Mouse (Mus musculus): ENCODE results near the gene Ly6g5c.

The Ly6g5c gene

GRCm38 (mm10) chr17:35146139-35146538 is 38.1 kb downstream of the Ly6g5c start:
- DNase-seq, result no peak

- DNase-seq, result no peak
Observed at GRCm38 (mm10) chr17:35147348-35147747, 39.3 kb downstream of the Ly6g5c start.

GRCm38 (mm10) chr17:35147922-35148639 is 40.0 kb downstream of the Ly6g5c start:
- no peak for DNase-seq

- no peak for DNase-seq
Observed at GRCm38 (mm10) chr17:35152121-35152520, 44.0 kb downstream of the Ly6g5c start.

- DNase-seq, result no peak
Observed at GRCm38 (mm10) chr17:35153077-35153476, 45.0 kb downstream of the Ly6g5c start.

- no peak for DNase-seq
Observed at GRCm38 (mm10) chr17:35153931-35154330, 45.9 kb downstream of the Ly6g5c start.

- DNase-seq, result no peak
Observed at GRCm38 (mm10) chr17:35154616-35155015, 46.5 kb downstream of the Ly6g5c start.

- no peak for DNase-seq
Observed at GRCm38 (mm10) chr17:35155451-35155850, 47.4 kb downstream of the Ly6g5c start.

- DNase-seq, result no peak
Observed at GRCm38 (mm10) chr17:35156461-35157200, 48.6 kb downstream of the Ly6g5c start.

- no peak for DNase-seq
Observed at GRCm38 (mm10) chr17:35157254-35157653, 49.2 kb downstream of the Ly6g5c start.

GRCm38 (mm10) chr17:35157661-35158175 is 49.6 kb downstream of the Ly6g5c start:
- no peak for DNase-seq

- DNase-seq, result no peak
Observed at GRCm38 (mm10) chr17:35158850-35159593, 50.9 kb downstream of the Ly6g5c start.

- no peak for DNase-seq
Observed at GRCm38 (mm10) chr17:35159638-35160037, 51.6 kb downstream of the Ly6g5c start.

GRCm38 (mm10) chr17:35161421-35161820 is 53.3 kb downstream of the Ly6g5c start:
- DNase-seq, result no peak
